Mouse (Mus musculus): Measurements from ENCODE around the gene Gba.

DNA sequence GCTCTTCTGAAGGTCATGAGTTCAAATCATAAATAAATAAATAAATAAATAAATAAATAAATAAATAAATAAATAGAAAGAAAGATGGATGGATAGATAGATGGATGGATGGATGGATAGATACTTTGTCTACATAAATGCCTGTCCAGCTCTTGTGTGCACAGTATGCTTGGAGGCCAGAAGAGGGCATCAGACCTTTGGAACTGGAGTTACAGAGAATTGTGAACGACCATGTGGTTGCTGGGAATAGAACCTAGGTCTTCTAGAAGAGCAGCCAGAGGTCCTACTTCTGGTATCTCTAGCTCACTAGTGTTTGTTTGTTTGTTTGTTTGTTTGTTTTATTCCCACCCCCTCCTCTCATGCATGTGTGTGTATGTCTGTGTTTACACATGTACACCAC, 9.4 kb upstream of the Gba start:
- TF ChIP-seq NELFE (IDR thresholded peaks at IDR 0.05; ENCODE audit: low read depth, low read length): no peak
- TF ChIP-seq CHD2 (IDR thresholded peaks at IDR 0.05; ENCODE audit: low read length): no peak
- TF ChIP-seq ZKSCAN1 (IDR thresholded peaks at IDR 0.05; ENCODE audit: borderline replicate concordance, low read depth, low read length): no peak
- TF ChIP-seq CTCF (conservative IDR thresholded peaks at IDR 0.05 in 1 of 2, IDR thresholded peaks at IDR 0.05 in 1 of 2; ENCODE audit: low read depth in 2 of 2, low read length in 2 of 2): peak in 1 of 2 experiments; percentile 32; a peak in 2 of 4 replicates
- TF ChIP-seq TCF12 (IDR thresholded peaks at IDR 0.05; ENCODE audit: low read depth, low read length): no peak
- TF ChIP-seq JUND (conservative IDR thresholded peaks at IDR 0.05; ENCODE audit: low read depth, low read length): no peak
- TF ChIP-seq ELF1 (IDR thresholded peaks at IDR 0.05; ENCODE audit: low read depth, low read length): no peak
- TF ChIP-seq NRF1 (IDR thresholded peaks at IDR 0.05; ENCODE audit: low read depth, low read length): no peak

Measured in CH12.LX (cell line).